Mouse (Mus musculus) retina, embryonic 14.5 days (tissue): ENCODE results near the gene Arhgap15.

Experiments used
- DNase-seq: peaks from one replicate; pipeline ENCODE4 v3.0.0-alpha.2; 2015; ENCODE audit warnings: low spot score

Gene Arhgap15

DNA sequence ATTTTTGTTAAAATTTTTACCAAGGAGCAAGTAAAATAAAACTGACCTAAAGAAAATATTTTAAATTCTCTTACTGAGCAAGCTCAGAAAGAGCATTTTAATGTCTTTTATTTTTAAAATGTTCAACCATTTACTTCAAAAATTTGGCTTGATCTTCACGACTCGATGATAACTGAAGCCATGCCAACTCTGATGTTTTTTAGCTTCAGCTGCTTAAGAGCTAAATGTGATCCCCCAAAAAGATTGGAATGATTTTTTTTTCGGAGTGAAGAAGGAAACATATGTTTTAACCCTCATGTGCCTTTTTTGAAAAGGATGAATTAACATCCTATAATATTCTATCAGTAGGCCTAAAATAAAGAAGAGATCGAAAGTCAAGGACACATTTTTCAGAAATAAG is 605.0 kb downstream of the Arhgap15 start:
- no peak for DNase-seq

DNA sequence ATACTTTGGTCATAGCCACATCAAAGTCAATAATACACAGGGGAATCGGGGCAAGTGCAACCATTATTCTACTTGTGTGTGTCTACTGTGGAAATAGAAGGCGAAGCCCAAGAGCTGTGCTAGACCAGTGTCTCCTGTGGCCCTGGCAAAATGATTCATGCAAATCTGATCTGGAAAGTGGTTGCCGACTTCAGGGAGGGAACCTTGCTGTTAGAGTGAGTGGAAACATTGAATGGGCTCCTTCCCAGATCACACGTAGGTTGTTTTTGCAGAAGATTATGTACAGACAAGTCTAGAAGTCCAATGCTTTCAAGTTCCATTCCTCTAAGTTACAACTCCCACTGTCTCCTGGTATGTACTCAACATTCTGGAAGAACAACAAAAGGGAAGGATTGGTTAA is 606.2 kb downstream of the Arhgap15 start:
- DNase-seq, result no peak

DNA sequence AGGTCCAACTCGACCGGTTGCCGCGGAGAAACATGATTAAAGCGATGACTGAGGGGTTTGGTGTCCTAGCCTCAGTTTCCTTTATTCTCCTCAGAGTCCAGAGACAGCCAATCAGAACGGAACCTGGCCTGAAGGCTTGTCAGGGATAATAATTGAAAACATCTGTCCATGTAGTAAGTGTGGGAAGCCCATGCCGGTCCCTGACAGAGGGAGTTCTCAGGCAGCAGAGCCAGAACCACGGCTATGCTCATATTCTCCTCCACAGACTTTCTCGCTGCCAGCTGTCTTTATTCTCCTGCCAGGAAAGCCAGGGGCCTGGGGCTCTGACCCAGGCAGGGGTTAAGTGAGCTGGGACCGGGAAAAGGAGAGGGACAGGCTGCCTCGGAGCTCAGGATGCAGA is 606.7 kb downstream of the Arhgap15 start:
- no peak for DNase-seq

DNA sequence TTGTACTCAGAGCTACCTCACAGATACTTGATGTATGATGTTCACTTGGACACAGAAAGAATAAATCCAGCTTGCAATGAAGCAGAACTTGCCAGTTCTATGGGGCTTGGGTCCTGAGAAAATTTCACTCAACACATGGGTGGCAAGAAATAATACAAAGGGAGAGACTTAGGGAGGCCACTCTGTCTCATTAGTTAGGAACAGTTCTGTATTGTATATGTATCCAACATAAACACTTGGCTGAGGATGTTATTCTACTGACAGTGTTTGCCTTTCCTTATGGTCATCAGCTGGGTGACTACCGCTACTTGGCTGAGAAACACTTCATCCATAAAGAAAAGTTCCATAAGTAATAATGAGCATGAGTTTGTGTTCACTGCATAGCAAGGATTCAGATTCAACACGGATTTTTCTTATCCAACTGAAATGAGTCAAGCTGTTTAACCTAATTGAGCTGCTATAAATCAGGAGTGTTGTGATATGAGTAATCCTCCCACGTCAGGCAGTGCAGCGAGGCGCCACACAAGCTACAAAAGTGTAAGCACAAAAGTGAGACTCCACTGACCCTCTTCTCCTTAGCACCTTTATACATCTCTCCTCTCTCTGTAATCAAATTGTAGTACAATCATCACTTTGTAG is 607.7 kb downstream of the Arhgap15 start:
- DNase-seq, result no peak

DNA sequence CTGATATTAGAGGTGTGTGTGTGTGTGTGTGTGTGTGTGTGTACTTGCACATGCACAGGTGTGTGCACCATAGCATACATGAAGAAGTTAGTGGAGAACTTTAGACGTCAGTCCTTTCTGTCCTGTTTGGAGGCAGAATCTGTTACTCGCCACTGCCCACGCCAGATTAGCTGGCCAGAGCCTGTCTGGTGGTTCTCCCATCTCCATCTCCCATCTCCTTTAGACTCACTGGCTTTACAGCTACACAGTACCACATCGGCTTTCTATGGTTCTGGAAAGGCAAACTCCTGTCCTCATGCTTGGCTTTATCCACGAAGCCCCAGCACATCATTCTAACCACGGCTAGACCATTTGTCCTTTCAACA is 608.2 kb downstream of the Arhgap15 start:
- DNase-seq, result no peak

DNA sequence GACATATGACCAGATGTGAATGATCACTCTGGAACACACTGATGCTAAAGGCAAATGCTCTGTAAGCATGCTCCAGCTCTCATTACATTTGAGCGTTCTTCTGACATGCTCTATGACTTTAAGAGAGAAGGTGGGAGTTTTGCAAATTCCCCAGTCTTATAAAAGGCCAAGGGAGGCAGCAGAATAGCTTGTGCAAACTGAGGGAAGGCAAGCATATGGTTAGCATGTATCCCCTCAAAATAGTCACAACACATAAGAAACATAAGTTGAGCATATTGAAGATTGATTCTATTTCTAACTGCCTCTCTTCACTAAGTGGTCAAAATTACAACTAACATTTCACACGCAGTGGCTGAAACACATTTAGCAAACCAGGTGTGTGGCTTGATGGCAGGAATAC is 631.6 kb downstream of the Arhgap15 start:
- no peak for DNase-seq

DNA sequence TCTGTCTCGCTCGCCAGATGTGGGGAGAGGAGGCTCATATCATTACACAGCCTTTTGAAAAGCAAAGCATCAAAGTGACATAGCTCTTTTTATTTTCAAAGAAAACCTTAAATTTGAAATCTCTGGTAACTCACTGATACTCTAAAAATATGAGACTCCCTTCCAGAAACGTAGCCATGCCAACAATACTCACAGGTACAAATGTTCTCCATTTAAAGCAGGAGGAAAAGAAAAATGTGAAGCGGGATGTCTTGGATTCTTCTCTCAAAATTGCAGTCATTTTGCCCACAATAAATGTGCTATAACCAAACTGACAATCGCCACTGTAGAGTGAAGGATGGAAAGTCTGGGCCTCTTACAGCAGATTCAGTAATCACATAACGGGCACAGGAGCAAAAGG is 635.9 kb downstream of the Arhgap15 start:
- DNase-seq, result no peak

DNA sequence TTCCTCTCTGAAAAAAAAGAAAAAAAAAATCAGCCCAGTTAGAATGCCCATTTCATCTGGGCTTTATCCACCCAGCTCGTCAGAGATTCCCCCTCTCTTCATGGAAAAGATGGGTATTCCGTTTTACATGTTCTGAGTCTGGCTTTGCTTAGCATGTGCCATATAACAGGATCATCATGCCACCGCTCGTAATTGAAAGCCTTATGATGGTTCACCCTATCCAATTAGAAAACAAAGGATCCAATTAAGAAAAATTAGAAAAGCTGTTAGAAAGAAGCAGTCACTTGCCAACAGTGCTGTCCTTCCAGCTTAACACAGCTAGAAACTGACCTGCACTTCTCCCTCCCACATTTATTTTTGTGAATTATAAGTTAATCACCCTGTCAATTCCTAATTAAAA is 640.9 kb downstream of the Arhgap15 start:
- DNase-seq, result no peak

DNA sequence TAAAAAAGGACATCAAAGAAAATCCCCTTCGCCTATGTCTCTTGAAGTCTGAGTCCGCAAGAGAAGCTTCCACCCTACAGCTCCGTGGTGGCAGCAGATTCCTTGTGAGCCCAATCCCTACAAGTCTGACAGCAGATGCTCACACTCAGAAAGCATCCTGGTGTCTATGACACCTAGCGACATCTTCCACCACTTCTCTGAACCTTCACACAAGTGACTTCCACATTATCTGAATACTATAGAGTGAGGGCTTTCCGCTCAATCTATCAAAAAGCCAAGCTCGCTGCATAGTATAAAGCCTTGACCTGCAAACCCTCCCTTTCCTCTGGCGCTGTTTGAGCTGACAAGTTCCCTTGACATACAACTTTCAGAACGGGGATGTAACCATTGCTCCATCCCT is 645.2 kb downstream of the Arhgap15 start:
- no peak for DNase-seq

DNA sequence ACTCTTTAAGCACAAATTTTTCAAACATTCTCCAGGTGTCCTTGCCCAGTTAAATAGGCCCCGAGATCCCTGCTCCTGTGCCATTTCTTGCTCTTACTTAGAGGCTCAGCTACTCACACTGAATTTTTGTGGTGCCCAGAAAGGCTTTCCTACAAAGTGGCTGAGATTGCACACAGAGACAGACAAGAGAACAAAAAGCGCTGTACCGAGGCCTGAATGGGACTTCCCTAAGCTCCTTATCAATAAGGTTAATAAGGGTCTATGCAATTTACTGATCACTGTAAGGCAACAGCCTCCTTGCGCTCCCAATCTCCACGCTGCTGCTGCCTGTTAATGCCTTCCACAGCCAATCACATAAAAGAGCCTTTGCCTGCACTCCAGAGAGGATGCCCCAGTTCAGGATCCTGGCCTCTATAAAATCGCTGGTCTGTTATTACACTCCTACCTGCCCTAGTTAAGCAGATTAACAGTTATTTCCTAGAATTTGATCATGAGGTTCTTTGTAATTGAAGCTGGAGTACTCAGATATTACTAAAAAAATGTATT is 646.4 kb downstream of the Arhgap15 start:
- DNase-seq, result peak; percentile 56

DNA sequence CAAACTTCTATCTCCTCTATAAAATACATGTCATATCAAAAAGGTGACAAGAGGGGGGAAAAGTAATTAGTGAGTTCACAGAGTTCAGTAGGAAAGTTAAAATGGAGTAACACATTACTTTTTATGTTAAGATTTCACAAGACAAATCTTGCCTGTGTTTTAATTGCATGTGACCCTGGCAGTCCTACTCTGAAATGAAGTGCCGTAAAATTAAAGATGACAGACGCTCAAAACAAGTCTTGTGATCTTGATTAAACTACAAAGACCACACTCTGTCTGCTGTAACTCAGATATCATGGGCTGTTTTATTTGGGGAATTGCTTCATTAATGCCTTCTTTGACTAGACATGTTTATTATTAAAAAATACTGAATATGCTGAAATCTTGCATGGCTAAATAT is 647.0 kb downstream of the Arhgap15 start:
- peak; percentile 32 for DNase-seq

DNA sequence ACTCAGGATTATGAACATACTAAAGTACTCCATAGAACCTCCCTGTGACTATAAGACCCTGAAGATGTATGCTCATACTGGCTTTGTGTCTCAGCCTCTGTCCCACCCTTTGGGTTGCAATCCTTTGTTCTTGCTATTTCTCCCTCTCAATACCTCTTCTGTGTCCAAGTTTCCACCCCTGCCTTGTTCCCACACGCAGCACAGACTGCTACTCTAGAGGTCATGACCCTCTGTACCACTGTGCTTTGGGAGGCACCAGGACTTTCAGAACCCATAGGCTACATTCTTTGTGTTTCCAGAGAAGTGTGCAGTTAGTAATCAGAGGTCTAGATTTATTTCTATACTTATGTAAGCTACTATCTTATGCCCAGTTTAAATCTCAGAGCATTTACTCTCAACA is 648.6 kb downstream of the Arhgap15 start:
- no peak for DNase-seq

DNA sequence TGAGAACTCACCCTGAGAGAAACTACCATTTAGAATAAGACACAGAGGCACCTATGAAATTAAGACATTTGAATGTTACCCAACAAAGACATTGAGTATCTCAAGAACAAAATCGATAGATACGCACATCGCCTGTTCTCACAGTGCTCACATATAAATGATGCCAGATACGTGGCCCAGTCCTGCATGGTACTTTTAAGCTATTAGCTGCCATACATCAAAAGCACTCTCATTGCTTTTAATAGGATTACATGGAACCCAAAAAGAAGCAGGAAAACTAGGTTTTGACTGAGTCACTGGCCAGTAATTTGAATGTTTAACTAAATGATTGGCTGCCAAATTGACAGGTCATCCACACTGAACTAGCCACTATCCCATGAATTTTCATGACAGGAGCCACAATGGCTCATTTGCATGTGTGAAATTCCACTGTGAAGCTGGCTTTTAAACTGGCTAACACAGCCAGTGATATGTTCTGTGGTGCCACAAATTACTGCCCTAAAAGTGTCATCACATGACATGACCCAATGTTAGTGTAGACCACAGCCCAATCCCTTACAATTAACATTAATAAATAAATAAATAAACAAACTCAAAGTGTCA is 649.2 kb downstream of the Arhgap15 start:
- DNase-seq, result no peak

DNA sequence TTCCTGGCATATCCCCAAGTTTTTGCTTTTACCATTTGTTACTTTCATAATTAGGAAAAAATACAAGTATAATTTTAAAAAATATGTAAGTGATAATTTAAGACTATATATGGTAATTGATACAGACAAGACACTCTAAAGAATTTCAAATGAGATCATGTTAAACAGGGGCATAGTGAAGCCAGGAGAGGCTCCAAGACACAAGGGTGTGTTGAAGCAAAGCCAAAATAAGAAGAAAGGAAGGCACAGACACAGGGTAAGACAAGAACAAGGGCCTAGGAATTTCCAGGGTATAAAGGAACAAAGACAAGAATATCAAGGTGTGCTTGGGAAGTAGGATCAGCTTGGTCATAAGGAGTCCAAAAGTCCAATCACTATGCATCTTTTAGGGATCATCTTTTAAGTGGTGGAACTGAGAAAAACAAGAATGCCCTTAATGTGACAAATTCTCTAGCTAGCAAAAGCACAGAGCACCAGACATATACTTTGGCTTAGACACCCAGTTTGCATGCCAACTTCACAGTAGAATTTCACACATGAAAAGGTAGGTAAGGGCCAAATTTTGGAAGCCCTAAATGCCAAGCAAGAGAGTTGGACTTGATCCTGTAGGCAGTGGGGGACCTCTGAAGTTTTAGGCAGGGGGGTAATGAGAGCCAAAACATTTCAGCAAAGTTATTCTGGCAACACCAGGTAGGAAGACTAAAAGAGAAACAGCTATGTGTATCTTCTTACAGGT is 650.7 kb downstream of the Arhgap15 start:
- DNase-seq, result no peak

DNA sequence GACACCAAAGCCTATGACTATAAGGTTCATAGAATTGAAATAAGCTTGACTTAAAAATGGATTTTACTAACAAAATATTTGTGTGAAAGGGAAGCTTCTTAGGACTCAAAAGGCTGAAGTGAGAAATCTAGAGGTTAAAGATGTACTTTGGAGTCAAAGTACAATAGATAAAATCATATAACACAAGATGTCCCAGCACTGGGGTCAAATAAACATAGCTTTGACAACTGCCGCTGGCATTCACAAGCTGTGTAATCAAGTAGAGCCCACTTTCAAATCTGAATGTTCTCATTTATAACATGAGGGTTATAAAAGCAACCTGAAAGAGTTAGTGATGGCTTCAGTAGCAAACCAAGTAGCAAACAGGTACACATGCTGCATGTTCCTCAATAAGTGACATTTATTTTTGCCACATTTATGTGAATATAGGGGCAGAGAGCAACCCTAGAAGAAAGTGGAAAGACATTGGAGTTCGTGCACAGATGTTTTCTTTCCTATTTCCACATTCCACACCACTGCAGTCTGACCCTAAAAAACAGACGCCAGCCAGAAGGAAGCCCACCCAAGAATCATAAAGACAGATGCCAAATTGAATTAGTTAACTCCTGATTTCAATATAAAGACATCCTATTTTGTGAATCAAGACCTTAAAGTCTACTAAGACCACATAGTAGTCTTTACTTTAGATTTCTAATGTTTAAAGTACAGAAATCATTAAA is 653.2 kb downstream of the Arhgap15 start:
- DNase-seq, result no peak

DNA sequence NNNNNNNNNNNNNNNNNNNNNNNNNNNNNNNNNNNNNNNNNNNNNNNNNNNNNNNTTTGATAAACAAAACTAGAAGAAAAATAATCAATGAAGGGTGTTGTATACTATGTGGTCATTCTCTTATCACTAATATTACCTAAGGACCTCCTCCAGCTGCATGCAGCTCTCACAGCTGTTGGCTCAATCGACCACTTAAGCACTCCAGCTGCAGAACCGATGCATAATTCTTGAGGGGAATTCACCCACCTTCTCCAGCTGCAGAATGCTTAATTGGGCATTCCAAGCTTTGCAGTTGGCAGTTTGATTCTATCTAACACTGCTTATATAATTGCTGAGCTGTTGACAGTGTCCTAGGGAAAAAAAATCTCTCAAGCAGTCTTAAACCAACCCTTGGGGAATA is 663.0 kb downstream of the Arhgap15 start:
- DNase-seq, result no peak

DNA sequence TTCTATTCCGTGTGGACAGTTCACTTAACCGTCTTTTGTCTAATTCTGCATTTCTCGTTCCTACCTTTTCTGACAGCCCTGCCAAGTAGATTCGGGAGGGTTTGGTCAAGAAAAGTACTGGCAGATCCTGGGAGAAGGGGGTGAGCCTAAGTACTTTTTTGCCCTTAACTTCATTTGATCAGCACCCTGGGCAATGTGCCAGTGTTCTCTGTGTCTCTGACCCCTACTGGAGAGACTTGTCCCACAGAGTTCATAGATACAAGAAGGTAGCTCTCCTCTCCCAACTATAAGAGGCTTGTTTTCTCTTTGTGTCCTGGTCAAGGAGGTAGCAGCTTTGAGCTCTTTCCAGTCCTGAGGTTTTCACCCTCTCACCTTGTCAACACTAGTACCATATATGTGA is 667.7 kb downstream of the Arhgap15 start:
- DNase-seq, result no peak

DNA sequence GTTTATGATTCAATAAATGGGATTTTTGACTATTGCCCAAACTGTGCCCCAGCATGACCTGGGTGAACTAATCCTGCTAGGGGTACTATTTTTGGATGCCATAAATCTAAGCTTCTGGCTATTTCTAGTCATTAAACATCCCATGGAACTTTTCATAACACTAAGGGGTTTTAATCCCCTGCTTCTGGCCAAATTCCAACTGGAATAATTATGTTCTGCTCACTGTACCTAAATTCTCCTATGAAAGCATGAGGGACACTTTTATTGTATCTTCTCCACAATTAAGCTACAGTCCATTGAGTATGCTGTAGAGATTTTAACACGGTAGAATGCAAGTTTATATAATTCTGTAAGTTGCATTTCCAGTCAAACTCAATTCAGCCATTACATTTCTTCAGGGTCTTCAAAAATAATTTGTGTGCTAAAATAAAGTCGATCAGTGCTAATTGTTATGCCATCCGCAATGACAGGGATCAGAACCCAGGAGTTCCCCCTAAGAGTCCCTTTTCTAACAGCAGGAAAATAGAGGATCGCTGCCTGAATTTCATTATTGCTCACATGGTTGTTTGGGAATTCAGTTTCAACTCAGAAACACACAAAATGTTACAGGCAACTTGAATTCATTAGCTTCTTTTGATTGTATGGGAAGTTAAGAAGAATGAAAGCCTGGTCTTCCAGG is 671.1 kb downstream of the Arhgap15 start:
- DNase-seq, result no peak

DNA sequence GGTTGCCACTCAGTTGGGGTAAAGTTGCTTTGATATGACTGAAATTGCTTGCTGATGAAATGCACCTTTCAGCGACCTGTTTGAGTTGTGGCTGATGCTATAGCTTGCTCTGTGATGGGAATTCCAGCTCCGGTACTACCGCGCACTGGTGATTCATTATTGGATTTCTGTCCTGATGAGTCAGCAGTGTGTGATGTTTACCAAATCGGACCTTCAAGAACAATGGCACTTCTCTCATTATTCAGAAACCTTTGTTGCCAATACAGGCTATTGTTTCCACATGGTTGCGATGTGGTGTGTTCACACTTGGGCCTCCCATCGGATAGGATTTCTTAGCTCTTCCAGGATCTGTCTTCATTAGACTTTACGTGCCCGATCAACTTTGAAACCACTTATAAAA is 681.9 kb downstream of the Arhgap15 start:
- peak; percentile 47 for DNase-seq

DNA sequence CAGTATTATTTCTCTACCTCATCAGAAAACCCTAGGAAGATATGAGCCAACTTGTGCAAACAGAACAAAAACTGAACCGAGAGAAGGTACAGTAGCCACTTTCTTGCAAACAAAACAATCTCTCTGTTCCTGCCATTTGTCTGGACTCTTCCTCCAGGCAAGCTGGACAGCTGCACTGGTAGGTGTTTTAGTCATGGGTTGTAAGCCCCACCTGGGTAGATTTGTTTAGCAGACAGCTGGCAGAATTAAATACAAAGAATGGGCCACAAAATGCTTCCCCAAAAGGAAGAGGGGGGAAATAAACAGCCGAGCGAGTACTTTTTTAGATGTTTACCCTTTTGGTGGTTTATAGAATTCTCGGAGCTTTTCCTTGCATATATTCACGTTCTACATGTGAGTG is 688.0 kb downstream of the Arhgap15 start:
- DNase-seq, result no peak

DNA sequence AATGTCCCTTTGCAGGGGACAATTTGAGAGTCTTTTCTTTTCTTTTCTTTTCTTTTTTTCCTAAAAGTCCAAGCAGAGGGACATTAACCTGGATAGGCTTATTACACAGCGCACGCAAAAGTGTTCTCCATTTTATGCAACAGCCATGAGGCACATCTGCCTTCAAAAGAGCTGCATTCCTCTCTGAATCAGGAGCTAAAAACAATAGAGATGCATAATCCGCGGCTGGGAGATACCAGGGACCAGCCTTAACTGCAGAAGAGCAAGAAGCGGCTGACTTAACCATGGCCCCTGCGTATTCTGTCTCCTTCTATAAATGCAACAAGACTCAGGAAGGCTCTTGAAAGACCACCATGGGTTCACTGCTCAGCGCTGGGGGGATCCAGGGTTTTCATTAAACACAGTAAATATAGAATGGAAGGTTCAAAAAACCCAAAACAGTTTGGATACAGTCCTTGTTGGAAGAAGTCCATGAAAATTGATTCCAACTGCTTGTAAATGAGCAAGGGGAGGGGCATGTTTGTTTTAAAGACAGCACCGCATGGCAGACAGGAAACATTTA is 689.0 kb downstream of the Arhgap15 start:
- DNase-seq, result no peak

DNA sequence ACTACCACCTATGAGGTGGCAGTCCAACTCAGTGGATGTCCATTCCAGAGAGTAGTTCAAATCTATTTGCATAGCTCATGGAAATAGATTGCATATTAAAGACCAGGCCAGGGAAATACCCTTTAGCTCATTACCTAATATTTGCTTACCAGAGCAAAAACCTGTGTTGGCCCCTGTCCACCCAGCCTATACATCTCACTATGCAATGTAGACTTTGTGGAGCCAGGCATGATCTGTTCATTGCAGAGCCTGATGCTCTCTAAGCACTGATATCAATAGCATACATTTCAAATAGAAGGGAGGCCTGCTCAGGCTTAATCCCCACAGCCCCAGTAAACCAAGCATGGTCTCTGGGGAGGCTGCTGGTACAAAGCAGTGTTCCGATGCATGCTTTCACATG is 689.4 kb downstream of the Arhgap15 start:
- DNase-seq, result no peak
